Mouse (Mus musculus): Measurements from ENCODE around the gene Bspry.
A peak's percentile ranks its signal among the peaks of the same experiment; 100 is the strongest.

Gene Bspry

DNA sequence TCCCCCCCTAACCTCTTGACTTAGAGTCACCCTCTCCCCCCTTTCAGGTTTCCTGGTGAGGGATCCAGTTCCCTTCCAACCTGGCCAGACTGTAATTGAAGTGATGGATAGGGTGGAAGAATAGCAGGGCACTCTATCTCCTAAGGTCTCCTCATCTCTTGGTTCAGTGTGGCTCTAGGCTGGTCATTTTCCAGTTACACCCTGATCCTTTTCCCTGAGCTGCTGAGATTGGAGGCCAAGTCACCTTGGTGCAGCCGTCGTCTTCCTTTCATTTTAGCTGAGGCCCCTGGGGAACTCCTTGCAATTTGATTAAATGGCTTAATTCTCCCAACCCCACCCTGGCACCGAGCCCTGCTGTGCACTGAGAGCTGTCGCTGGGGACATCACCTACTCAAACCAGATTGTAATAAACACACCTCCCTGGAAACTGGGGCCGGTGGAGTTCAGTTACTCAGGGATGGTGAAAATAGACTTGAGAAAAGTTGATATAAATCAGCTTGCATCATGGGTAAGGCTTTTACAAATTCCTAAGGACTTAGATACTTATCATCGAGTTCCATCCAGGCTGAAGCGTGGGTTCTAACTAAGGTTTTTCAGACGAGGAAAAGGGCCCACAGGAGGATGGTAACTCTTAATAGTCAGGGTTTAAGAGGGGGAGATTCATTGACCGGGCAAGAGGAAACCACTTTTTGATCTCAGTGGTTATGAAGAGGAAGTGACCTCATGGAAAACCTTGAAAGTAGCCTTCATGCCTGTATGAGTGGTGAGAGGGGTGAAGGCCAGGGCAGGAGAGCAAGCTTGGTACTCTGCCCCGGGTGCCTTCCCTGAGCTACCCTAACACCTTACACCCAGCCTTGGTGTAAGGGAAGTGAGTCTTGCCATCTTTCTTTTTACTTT, 1.1 kb downstream of the Bspry start:
- no peak for DNase-seq (ENCODE audit: low spot score)

DNA sequence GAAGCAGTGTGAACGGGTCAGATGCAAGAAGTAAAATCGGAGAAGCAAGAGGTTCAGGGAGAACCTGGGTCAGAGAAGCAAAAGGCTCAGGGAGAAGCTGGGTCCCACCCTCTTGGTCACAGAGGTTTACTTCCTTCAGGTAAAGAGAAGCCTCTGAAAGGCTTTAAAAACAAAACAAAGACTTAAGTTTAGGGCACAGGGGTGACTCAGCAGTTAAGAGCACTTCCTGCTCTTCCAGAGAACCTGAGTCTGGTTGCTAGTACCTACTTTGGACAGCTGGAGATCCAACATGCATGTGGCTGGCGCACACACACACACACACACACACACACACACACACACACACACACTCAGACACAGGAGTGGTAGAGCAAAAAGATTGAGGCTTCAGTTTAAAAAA, 5.1 kb downstream of the Bspry start:
- no peak for DNase-seq (ENCODE audit: low spot score)

DNA sequence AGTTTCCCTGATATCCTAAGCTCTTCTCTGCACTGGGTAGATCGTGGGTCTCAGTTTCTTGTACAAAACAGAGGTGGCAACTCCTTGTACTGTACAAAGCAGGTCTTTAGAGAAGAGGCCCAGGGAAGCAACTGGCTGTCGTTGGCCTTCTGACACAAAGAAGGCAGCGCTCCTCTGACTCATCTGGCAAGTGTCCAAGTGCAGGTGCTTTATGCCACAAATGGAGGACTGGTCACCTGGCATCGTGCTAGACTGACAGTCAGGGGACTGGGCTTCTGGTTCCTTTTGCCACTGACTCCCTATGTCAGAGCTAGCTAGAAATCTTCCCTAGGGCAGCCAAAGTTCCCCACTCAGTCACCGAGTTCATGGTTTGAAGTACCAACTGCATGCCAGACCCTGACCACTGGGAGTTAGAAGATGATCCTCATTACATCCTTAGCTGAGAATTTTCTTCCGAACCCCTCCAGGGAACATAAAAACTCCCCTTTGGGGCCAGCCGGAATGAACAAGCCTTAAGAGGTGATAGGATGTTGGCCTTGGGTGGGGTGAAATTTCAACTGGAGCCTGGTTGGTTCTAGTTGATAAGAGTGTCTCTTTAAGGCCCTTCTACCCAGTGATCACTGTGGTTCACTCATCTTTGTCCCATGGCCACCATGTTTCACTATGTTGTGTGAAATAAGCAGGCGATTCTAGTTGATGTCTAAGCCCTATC, 5.8 kb downstream of the Bspry start:
- DNase-seq (ENCODE audit: low spot score) = no peak

DNA sequence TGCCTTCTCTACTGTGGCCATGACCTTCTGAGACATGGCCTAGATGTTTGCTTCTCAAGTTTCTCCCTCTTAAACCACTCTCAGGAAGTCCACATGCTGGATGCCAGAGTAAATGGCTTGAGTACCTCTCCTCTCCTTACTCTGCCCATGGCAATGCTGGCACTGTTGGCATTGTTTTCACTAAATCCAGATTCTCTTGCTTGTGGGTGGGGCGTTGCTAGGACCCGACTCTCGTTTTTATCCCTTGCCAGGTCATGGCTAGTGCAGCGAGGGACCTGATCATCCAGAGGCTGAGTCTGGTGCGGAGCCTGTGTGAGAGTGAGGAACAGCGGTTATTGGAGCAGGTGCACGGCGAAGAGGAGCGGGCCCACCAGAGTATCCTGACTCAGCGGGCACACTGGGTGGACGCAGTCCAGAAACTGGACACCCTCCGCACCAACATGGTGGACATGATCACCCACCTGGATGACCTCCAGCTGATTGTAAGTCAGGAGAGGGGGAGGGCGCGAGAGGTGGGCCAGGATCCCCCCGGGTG, 6.4 kb downstream of the Bspry start:
- DNase-seq (ENCODE audit: low spot score) = no peak

DNA sequence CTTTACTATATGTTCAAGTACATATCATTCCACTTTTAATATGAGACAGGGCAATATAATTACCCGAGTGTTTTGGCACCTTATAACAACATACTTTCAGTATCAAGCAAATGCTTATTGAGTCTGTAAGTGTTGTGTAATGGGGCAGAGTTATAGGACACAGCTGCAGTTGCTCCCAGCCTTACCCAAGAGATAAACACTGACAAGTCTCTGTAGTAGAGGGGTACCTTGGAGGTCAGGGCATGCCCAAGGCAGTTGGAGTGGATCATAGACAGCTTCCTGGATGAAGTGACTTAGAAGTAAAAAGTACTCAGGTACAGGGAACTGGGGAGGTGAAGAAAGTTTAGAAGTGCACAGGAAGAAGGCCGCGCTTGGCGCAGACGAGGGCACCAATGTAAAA, 7.3 kb downstream of the Bspry start:
- no peak for DNase-seq (ENCODE audit: low spot score)

DNA sequence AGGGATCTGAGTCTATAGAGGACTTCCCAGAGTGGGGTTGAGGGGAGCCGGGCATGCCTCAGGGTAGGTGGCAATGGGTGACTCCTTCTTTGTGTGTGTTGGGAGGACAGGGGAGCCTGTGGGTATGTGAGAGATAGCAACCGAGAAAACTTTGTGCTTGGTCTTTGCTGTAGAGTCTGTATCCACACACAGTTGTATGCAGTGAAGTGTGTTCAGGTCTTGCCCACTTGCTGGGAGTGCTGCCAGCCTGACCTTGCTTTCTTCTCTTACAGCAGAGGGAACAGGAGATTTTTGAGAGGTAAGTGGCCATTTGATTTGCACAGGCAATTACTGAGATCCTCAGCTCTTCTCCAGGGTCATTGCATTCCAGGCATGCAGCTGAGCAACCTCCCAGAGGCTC, 8.1 kb downstream of the Bspry start:
- DNase-seq (ENCODE audit: low spot score) = no peak

DNA sequence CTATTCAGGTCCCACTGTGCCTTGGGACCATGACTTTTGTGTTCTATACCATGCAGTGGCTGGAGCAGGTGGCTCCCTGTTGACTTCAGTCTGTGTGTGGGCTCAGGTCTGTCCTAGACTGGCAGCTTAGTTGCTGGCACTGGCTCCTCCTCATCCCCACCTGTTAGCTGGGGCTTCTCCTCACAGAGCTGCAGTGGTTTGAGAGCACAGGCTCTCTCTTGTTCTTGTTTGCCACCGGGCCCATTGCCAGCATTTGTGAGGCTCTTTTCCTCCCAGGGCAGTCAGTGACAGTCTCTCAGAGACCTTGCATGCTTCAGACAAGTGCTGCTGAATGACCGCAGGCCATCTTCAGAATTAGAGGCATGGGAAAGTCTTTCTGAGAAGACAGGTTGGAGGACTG, 12.8 kb downstream of the Bspry start:
- no peak for DNase-seq (ENCODE audit: low spot score)

DNA sequence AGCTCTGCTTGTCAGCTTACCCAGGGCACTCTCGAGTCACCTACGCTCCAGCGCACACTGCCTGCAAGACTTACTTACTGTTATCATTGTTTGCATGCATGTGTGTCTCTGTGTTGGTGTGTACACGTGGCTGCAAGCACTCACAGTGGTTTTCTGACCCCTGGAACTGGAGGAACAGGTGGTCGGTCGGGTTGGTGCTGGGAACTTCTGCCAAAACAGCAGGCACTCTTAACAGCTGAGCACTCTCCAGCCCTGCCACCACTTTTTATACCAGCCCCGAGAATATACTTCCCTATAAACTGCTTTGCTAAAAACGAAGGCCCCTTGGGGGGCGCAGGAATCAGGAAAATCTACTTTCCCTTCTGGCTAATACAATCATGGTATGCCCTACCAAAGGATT, 14.4 kb downstream of the Bspry start:
- DNase-seq (ENCODE audit: low spot score) = no peak

DNA sequence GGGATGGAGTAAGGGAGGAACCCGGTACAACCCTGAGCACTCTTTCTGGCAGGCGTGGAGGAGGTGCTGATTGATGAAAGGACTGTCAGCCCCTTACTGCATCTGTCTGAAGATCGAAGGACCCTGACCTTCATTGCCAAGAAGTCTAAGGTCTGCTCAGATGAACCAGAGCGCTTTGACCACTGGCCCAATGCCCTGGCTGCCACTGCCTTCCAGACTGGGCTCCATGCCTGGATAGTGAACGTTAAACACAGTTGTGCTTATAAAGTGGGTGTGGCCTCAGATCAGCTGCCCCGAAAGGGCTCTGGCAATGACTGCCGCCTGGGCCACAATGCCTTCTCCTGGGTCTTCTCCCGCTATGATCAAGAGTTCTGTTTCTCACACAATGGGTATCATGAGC, 16.1 kb downstream of the Bspry start:
- DNase-seq (ENCODE audit: low spot score) = no peak

DNA sequence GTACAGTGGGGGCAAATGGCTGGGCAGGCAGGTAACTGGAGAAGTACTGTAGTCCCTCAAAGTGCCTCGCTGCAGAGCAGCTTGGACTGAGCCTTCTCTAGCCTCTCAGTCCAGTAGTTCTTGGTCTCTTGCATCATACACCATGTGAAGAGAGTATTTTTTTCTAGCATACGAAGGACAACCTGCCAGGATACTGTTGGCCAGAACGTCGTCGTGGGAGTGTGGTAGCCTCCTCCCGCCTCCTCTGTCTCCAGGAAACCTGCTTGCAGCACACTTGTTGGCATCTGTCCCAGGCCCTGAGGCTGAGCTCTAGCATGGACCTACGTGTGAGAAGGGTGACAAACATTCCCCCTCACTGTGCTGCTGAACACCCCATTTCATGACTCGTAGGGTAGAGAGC, 17.0 kb downstream of the Bspry start:
- DNase-seq (ENCODE audit: low spot score) = no peak

DNA sequence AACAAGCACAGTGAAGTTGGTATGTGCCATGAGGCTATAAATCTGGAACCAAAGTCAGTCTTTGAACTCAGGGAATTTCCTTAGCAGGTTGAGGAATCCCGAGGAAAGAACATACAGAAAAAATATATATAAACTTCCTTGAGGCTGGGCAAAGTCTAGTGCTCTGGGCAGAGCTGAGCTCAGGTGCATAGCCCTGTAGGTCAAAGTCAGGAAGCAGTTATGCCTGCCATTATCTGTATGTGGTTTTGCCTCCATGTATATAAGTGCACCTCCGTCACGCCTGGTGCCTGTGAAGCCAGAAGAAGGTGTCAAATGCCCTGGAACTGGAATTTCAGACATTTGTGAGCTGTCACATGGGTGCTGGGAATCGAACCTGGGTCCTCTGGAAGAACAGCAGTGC, 20.9 kb downstream of the Bspry start:
- no peak for DNase-seq (ENCODE audit: low spot score)

DNA sequence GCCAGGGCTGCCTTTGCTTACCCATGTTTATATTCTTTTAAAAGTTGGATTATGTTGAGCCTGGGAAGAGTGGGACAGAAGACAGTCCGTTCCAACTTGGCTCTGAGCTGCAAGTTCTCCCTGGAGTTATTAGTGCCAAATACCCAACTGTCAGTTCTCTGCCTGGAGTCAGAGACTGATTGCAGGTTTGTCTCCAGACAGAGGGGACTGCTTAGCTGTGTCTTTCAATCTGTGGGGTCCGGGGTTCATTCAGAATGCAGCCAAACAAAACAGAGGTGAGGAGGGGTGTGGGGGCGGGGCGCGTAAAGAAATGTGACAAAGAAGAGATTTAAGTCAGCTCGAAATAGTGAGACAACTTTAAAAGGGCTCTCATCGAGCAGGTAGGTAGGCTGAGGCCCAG, 21.7 kb downstream of the Bspry start:
- no peak for DNase-seq (ENCODE audit: low spot score)

DNA sequence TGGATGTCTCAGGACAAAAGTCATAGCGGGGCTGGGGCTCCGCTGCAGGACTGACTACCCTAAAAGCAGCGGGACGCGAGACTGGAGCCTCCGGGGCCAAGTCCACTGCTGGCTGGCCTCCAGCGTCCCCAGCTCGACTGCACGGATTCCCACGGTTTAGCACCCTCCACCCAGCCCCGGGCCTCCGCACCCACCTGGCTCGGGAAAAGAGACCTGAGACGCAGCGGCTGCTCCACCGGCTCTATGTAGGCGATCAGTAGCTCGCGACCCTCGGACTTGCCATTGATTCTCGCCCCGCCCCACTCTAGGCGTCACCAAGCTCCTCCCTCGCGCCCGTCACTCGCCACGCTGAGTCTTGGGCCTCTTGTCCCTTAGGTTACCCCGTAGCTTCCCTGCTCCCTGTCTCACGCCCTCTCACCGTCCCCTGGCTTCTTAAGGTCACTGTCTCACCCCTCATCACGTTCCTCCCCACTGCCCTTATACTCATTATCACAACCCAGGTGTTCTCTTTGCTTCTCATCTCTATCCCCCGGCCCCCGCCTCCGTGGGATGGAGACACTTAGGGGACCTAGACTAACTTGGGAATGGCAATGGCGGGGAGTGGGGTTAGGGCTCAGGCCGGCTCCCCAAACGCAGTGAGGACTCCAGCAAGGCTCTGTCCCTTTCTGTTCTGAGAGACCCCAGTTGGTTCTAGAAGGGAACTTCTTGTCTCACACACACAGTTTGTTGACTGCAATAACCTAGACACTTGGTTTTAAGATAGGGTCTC, 22.3 kb downstream of the Bspry start:
- peak; percentile 98 for DNase-seq (ENCODE audit: low spot score)

DNA sequence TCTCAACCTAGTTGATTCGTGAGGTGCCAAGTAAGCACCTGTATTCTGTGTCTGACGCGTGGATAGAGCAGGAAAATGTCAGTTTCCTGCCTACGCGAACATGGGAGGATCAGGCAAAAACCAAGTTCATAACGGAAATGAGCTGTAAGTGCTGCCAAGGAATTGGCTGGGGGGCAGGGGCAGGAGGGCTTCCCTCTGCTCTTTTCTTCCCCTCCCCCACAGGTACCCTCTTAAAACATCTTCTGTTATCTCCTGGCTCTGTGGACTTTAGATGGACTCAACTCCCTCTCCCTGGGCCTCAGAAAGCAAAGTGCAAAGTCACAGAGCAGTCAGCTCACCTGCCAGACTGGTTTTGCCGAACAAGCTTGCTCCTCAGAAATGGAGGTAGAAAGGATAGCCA, 23.1 kb downstream of the Bspry start:
- no peak for DNase-seq (ENCODE audit: low spot score)

DNA sequence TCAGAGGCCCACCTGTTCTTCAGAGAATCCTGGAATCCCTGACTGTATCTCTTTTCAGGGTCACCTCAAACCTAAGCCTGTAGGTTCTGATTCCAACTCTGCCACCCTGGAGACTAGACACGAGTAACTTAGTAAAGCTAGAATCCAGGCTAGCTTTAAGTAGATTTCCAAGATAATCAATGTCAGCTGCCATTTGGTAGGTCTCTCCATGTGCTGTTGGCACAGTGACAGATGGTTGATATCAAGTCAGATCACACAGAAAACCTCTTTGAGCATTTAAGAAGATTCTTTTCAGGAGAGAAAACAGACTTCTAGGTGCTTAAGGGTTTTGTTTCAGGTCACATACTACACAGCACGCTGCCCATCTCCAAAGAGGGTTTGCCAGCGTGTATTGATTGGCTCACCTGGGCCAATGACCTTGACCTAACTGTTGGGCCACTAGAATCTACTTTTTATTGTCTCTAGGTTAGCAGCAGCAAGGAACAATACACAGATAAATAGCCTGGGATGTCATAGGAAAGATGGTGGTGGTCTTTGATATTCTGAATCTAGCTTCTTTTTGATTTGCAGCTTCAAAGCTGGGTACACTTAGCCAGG, 23.6 kb downstream of the Bspry start, which contains the start of gene Hdhd3:
Gene Hdhd3, minus strand, starts transcription at position 94 of the 597 bp plus-strand sequence.
- no peak for DNase-seq (ENCODE audit: low spot score)

DNA sequence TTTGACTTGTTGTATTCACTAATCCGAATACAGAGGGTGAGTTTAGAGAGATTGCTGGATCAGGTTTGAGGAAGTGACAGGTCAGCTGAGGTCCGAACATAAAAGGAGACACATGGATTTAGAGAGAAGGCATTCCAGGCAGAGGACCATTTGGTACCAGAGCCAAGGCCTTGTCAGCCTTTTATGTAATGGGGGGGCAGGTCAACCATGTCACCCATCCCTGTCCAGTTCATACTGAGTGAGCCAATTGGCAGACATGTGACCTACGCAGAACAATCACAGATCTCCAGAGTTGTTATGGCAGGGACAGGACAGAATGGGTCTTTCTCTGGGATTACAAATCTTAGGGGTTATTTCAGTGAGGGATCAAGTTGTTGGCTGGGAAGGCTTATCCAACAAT, 26.1 kb downstream of the Bspry start:
- no peak for DNase-seq (ENCODE audit: low spot score)

DNA sequence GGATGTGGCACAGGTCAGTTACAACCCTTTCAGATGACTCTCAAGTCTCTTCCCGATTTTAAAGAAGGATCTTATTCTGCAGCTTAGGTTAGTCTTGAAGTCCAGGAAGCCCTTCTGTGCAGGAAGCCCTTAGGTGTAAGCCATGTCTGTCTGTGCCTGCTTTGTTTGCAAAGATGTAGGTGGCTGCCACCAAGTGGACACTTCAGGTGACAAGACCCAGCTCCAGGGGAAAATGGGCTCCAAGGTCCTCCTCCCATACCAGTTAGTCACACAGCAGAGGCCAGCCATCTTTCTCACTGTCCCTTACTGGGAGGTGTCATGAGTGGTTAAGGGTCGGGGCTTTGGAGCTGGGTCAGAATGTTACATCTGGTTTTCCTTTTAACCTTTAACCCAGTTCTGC, 26.9 kb downstream of the Bspry start:
- peak; percentile 48 for DNase-seq (ENCODE audit: low spot score)

DNA sequence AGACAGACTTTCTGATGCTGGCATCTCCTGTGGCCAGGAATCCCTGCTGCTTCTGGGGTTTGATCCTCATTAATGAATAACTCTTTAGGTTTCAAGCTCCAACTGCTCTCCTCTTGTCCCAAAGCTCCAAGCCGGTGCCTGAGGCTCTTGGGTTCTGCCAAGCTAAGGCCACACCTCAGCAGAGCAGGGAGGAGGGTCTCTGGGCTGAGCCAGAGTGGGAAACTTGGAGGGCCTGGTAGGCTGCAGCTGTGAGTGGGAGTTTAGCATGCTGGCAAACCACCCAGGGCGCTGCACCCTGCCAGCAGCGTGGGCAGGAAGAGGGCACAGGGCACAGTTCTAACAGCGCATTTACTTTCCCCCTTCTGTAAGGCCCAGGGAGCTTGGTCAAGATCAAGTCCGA, 29.0 kb downstream of the Bspry start:
- DNase-seq (ENCODE audit: low spot score) = no peak

DNA sequence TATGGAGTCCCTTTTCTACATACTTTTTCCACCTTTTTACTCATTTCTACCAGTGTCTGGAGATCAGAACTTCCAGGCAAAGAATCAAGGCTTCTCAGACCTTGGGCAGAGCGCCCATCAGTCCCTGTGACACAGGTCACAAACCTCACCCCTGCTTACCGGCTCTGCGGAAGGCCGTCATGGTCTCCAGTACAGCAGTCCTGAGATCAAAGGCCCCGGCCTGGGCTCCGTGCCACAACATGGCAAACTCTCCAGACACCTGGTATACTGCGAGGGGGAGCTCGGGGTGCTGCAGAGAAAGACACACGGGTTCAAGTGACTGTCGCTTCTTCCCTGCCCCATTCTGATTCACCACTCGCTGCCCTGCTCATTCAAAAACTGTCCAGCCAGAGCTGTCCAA, 30.1 kb downstream of the Bspry start:
- no peak for DNase-seq (ENCODE audit: low spot score)

DNA sequence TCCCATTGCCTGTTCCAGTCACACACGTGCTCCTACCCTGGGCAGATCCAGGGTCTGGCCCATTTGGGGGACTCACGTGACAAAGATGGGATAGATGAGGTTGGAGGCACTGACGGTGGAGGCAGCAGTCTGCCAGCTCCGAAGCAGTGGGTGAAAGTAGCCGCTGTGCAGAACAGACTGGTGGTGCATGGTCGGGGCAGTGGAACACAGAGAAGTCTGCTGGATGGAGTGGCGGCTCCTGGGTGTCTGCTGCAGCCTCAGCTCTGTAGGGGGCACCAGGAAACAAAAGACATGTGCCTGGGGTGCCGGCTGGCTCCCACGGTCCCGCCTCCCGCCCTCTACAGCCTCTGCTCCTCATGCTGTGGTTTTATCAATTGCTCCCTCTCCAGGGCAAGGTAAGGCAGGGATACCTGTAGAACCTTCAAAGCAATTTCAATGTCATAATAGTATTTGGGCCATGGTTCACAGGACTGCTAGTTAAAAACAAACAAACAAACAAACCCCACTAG, 34.2 kb downstream of the Bspry start:
- DNase-seq (ENCODE audit: low spot score) = no peak

DNA sequence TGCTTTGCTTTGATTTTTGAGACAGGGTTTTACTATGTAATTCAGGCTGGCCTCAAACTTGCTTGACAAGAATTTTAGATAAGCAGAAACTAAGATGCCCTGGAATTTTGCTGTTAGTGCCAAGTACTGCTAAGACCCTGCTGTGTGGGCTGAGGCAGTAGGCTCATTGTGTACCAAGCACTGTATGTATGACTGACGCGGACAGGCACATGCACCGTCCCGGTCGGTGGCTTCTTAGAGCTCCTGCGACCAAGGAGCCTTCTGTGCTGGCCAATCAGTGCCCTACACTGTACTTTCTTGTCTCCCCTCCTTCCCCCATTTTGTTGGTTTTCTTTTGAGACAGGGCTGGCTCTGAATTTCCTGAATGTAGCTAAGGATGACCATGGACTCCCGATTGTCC, 35.1 kb downstream of the Bspry start:
- DNase-seq (ENCODE audit: low spot score) = no peak

DNA sequence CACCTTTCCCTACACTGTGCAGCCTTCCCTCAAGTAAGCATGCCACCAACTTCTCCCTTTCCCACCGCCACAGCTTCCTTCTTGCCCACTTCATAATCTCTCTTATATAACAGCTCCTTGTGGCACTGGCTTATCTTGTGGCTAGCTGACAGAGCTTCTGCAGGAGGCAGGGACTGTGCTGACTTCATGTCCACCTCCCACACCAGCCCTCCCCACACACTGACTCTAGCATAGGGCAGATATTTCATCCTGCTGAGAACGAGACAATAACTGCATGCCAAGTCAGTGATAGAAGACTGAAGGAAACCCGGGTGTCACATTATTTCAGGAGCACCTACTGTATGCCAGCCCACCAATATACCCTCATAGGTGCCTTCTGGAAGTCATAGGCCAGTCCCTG, 35.6 kb downstream of the Bspry start:
- DNase-seq (ENCODE audit: low spot score) = no peak

Data from embryo, embryonic 10 days (tissue).